Mouse (Mus musculus) 3134 (cell line): ENCODE measurements around the gene 1700010B08Rik.
A peak's percentile ranks its signal among the peaks of the same experiment; 100 is the strongest.
"Not testable (repeated sequence)": the region's sequence is repeated elsewhere in the genome, so short reads cannot be mapped to it uniquely, and the experiment has no call there.

ENCODE experiments used
- DNase-seq: peaks from one replicate; pipeline ENCODE4 v3.0.0-alpha.2; 2011; ENCODE audit warnings: low spot score; ENCODE audit not compliant: insufficient read length; ENCODE audit errors: extremely low read depth

Gene 1700010B08Rik

GRCm38 (mm10) chr2:173719115-173719514 lies at the start of gene 1700010B08Rik:
1700010B08Rik (plus strand) TSS chr2:173719415.
- DNase-seq = not testable (repeated sequence)

GRCm38 (mm10) chr2:173672328-173672896 lies 46.8 kb upstream of the 1700010B08Rik start:
- DNase-seq = no peak

- no peak for DNase-seq
These were observed 45.7 kb upstream of the 1700010B08Rik start for GRCm38 (mm10) chr2:173673469-173673868.

GRCm38 (mm10) chr2:173678593-173678992 lies 40.6 kb upstream of the 1700010B08Rik start:
- DNase-seq = no peak

- no peak for DNase-seq
These were observed 40.0 kb upstream of the 1700010B08Rik start for GRCm38 (mm10) chr2:173679217-173679616.

GRCm38 (mm10) chr2:173680153-173680552 lies 39.1 kb upstream of the 1700010B08Rik start:
- DNase-seq = no peak

- no peak for DNase-seq
These were observed 36.4 kb upstream of the 1700010B08Rik start for GRCm38 (mm10) chr2:173682773-173683172.

GRCm38 (mm10) chr2:173685781-173686361 lies 33.3 kb upstream of the 1700010B08Rik start:
- no peak for DNase-seq

- no peak for DNase-seq
These were observed 31.9 kb upstream of the 1700010B08Rik start for GRCm38 (mm10) chr2:173687363-173687762.

GRCm38 (mm10) chr2:173689835-173690234 lies 29.4 kb upstream of the 1700010B08Rik start:
- DNase-seq = no peak

GRCm38 (mm10) chr2:173691748-173692147 lies 27.5 kb upstream of the 1700010B08Rik start:
- no peak for DNase-seq

GRCm38 (mm10) chr2:173692693-173693092 lies 26.5 kb upstream of the 1700010B08Rik start:
- no peak for DNase-seq

GRCm38 (mm10) chr2:173698850-173699249 lies 20.4 kb upstream of the 1700010B08Rik start:
- DNase-seq = no peak

GRCm38 (mm10) chr2:173702096-173702866 lies 16.9 kb upstream of the 1700010B08Rik start:
- DNase-seq = no peak

- no peak for DNase-seq
These were observed 16.4 kb upstream of the 1700010B08Rik start for GRCm38 (mm10) chr2:173702867-173703237.

- no peak for DNase-seq
These were observed 13.2 kb upstream of the 1700010B08Rik start for GRCm38 (mm10) chr2:173705827-173706551.

- DNase-seq = peak; percentile 38
These were observed 11.6 kb upstream of the 1700010B08Rik start for GRCm38 (mm10) chr2:173707626-173708025.

GRCm38 (mm10) chr2:173710193-173710592 lies 9.0 kb upstream of the 1700010B08Rik start:
- no peak for DNase-seq

GRCm38 (mm10) chr2:173712656-173713055 lies 6.6 kb upstream of the 1700010B08Rik start:
- no peak for DNase-seq

- DNase-seq = no peak
These were observed 6.0 kb upstream of the 1700010B08Rik start for GRCm38 (mm10) chr2:173713241-173713640.

GRCm38 (mm10) chr2:173714620-173715218 lies 4.5 kb upstream of the 1700010B08Rik start:
- no peak for DNase-seq
